Mouse (Mus musculus) myocyte (in vitro differentiated cells): ENCODE measurements at regions not wholly inside any gene's neighbourhood (a gene's known extent, or its start where the extent isn't known, plus 50 kb on each side); places are given as distances from the start of the nearest gene placed in this dataset.

ENCODE experiments used
- CEBPB ChIP-seq: IDR thresholded peaks from 2 replicates; pipeline ENCODE4 v1.6.1; 2011; ENCODE audit warnings: mild to moderate bottlenecking, moderate library complexity; ENCODE audit not compliant: poor library complexity, insufficient read depth, severe bottlenecking
- E2F4 ChIP-seq: IDR thresholded peaks from one replicate; pipeline ENCODE4 v1.6.1; 2011; ENCODE audit warnings: mild to moderate bottlenecking, control low read depth, moderate library complexity; ENCODE audit not compliant: insufficient read depth
- MAX ChIP-seq: IDR thresholded peaks from one replicate; pipeline ENCODE4 v1.6.1; 2011; ENCODE audit warnings: low read depth, mild to moderate bottlenecking, control low read depth
- MYOD1 ChIP-seq, 3 experiments: IDR thresholded peaks; one replicate each; pipeline ENCODE4 v1.6.1; 2011; ENCODE audit warnings: control low read depth in 2 of 3, low read depth in 2 of 3, mild to moderate bottlenecking in 2 of 3, moderate library complexity in 1 of 3; ENCODE audit not compliant: insufficient read length in 2 of 3, control insufficient read depth in 1 of 3
- POLR2A ChIP-seq: IDR thresholded peaks from one replicate; pipeline ENCODE4 v1.6.1; 2011; ENCODE audit warnings: low read depth, mild to moderate bottlenecking, control low read depth, moderate library complexity; ENCODE audit not compliant: insufficient read length
- POLR2AphosphoS2 ChIP-seq: IDR thresholded peaks from one replicate; pipeline ENCODE4 v1.6.1; 2011; ENCODE audit warnings: low read depth, control low read depth; ENCODE audit not compliant: insufficient read length
- REST ChIP-seq: IDR thresholded peaks from one replicate; pipeline ENCODE4 v1.6.1; 2011; ENCODE audit warnings: mild to moderate bottlenecking, control low read depth, moderate library complexity; ENCODE audit not compliant: insufficient read depth, insufficient read length
- SRF ChIP-seq: IDR thresholded peaks from one replicate; pipeline ENCODE4 v1.6.1; 2011; ENCODE audit warnings: low read depth; ENCODE audit not compliant: control insufficient read depth, insufficient read length
- TCF12 ChIP-seq: IDR thresholded peaks from one replicate; pipeline ENCODE4 v1.6.1; 2011; ENCODE audit warnings: mild to moderate bottlenecking, control low read depth; ENCODE audit not compliant: poor library complexity, insufficient read depth, severe bottlenecking
- USF1 ChIP-seq: IDR thresholded peaks from one replicate; pipeline ENCODE4 v1.6.1; 2011; ENCODE audit warnings: low read depth, mild to moderate bottlenecking, control low read depth, moderate library complexity

DNA sequence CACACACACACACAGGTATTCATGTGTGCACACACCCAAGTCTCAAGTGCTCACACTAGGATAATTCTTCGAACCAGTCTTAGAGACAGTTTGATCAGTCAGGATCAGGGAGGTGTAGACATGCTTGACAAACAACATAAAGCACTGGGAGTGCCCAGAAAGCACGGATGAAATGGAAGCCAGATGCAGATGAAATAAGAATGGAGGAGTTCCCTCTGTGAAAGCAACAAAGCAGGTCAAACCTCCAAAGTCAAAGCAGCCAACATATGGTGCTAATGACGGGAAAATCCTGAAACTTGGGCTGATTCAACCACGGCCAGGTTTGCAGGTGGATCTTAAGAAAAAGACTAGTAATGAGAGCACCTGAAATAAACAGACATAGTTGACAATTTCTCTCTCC, 544.0 kb upstream of the Mpdz start:
- no peak for TF ChIP-seq SRF
- no peak for TF ChIP-seq TCF12
- no peak for TF ChIP-seq MAX
- TF ChIP-seq MYOD1 (IDR thresholded peaks at IDR 0.05; ENCODE audit: control insufficient read depth in 1 of 3, insufficient read length in 2 of 3, low read depth in 2 of 3) = no peak
- no peak for TF ChIP-seq POLR2A
- TF ChIP-seq E2F4 = no peak
- TF ChIP-seq USF1 = no peak
- no peak for TF ChIP-seq POLR2AphosphoS2
- TF ChIP-seq CEBPB = no peak
- no peak for TF ChIP-seq REST
